Mouse (Mus musculus) liver, adult 2 months (tissue): ENCODE data around the gene Foxp4. TPM values are rescaled to one million over a fixed set of nuclear protein-coding genes. Genes with fewer than 3 reads are reported as not detected.

Experiments
- DNase-seq: peaks from one replicate; pipeline ENCODE4 v3.0.0-alpha.2; 2011; ENCODE audit warnings: low read depth, low spot score; ENCODE audit errors: extremely low read depth
- H3K27ac ChIP-seq: fragments of 200-500 bp; replicated peaks from 2 replicates; pipeline ENCODE4 v1.5.1; 2012; ENCODE audit warnings: low read depth, mild to moderate bottlenecking, control low read depth, inconsistent platforms, low read length; ENCODE audit not compliant: insufficient read depth
- H3K27me3 ChIP-seq: fragments of 200-500 bp; 2 replicates; pipeline ENCODE4 v1.6.1; 2012; ENCODE audit warnings: mild to moderate bottlenecking, moderate library complexity, low read length, inconsistent platforms; ENCODE audit not compliant: control insufficient read depth, insufficient read depth
- H3K36me3 ChIP-seq: fragments of 200-500 bp; 2 replicates; pipeline ENCODE4 v1.6.1; 2012; ENCODE audit warnings: low read length, inconsistent platforms; ENCODE audit not compliant: control insufficient read depth, insufficient read depth
- H3K4me1 ChIP-seq: fragments of 200-500 bp; 2 replicates; pipeline ENCODE4 v1.6.1; 2011; ENCODE audit warnings: low read length; ENCODE audit not compliant: control insufficient read depth, insufficient read depth
- H3K4me3 ChIP-seq: fragments of 200-500 bp; 2 replicates; pipeline ENCODE4 v1.5.1; 2011; ENCODE audit warnings: low read depth, mild to moderate bottlenecking, control low read depth, low read length, moderate library complexity; ENCODE audit not compliant: insufficient read depth
- H3K79me2 ChIP-seq: fragments of 200-500 bp; 2 replicates; pipeline ENCODE4 v1.6.1; 2012; ENCODE audit warnings: inconsistent platforms, mild to moderate bottlenecking, low read length, moderate library complexity; ENCODE audit not compliant: control insufficient read depth, insufficient read depth
- H3K9ac ChIP-seq: fragments of 200-500 bp; 2 replicates; pipeline ENCODE4 v1.6.1; 2012; ENCODE audit warnings: low read depth, mild to moderate bottlenecking, control low read depth, inconsistent platforms, low read length
- CTCF ChIP-seq: fragments of 200-500 bp; IDR thresholded peaks from 2 replicates; pipeline ENCODE4 v1.5.1; 2011; ENCODE audit warnings: low read depth, low read length, control low read depth
- POLR2A ChIP-seq: fragments of 200-500 bp; IDR thresholded peaks from 2 replicates; pipeline ENCODE4 v1.6.1; 2011; ENCODE audit warnings: low read length, control low read depth; ENCODE audit not compliant: insufficient read depth; ENCODE audit errors: extremely low read depth
- WGBS: fragments of 180-500 bp; shearing (Covaris S2); methylation state at CpG from one replicate; pipeline ENCODE4 v1.1.7; 2018; 5-methylcytosine and 5-hydroxymethylcytosine counted together
- polyA plus RNA-seq: library from polyadenylated mRNA; depleted of rRNA; stranded (reverse); fragments of >200 nt; gene quantifications from 2 replicates; pipeline ENCODE4 v1.2.3, GENCODE M21; 2012
- total RNA-seq: library from RNA; depleted of rRNA; stranded (reverse); fragments of >200 nt; gene quantifications from 2 replicates; pipeline ENCODE4 v1.2.3, GENCODE M21; 2014

Gene Foxp4
- total and polyA plus RNA-seq, 2 experiments: 2.0 to 24.6 TPM

DNA sequence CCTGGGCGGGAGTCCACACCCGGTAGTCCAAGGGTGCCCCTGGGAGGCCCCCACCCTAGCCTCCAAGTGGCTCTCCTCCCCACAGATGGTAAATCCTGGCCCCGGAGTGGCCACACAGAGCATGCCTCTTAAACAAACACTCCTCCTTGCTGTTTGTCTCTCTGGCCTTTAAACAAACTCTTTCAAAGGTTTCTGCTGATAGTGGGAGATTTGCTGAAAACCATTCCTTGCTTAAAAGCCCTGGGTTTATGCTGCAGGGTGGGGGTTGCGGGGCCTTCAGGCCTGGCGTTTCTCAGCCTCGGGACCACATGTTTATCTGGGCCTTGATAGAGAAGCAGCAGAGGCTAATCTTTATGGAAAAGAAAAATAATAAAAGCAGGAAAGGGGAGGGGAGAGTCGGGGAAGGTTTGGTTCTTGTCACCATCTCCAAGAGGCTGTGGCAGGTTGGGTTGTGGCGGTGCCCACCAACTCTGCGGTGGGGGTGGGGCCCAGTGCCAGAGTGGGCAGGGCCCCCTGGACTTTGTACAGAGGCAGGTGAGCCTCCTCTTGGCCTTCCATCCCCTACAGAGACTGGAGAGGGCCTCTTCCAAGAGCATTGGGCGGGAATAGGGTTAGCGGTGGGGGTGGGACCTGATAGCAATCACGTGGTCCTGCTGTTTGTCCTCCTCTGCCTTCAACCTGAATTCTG is 30.8 kb upstream of the Foxp4 start:
- Histone ChIP-seq H3K9ac (no peak overlapping the region), H3K4me1 (peaks cover 3% of the 10 kb centered on the region; the same call in 1 of the 2 replicates), H3K4me3 (no peak overlapping the region), H3K79me2 (no peaks in the 10 kb centered on the region), H3K27ac (no peak overlapping the region), H3K27me3 (no peaks in the 10 kb centered on the region), H3K36me3 (no peaks in the 10 kb centered on the region)
- TF ChIP-seq CTCF (no peak), POLR2A (no peak)
- WGBS: 17% methylated on average over 12 of the region's 12 CpGs
- DNase-seq: no peak

- no peak for TF ChIP-seq POLR2A
- TF ChIP-seq CTCF: no peak
- Histone ChIP-seq H3K27me3 (no peaks in the 10 kb centered on the region), H3K27ac (no peak overlapping the region), H3K36me3 (no peaks in the 10 kb centered on the region), H3K4me3 (no peak overlapping the region), H3K4me1 (peaks cover 3% of the 10 kb centered on the region; the same call in 1 of the 2 replicates), H3K79me2 (no peaks in the 10 kb centered on the region), H3K9ac (no peak overlapping the region)
- WGBS: 82% methylated on average over 5 of the region's 5 CpGs
- DNase-seq: no peak
These were observed 28.8 kb upstream of the Foxp4 start for GRCm38 (mm10) chr17:47953231-47953630.

- no peaks in the 10 kb centered on the region for H3K79me2 ChIP-seq
- DNase-seq: no peak
- no peaks in the 10 kb centered on the region for H3K36me3 ChIP-seq
- H3K27me3 ChIP-seq: no peaks in the 10 kb centered on the region
- no peak overlapping the region for H3K4me3 ChIP-seq
- H3K27ac ChIP-seq: no peak overlapping the region
- TF ChIP-seq CTCF: no peak
- no peak for TF ChIP-seq POLR2A
- no peak overlapping the region for H3K9ac ChIP-seq
- 66% methylated on average over 12 of the region's 12 CpGs for WGBS
- H3K4me1 ChIP-seq: peaks cover 3% of the 10 kb centered on the region; the same call in 1 of the 2 replicates
These were observed 28.1 kb upstream of the Foxp4 start for GRCm38 (mm10) chr17:47952368-47953081.

DNA sequence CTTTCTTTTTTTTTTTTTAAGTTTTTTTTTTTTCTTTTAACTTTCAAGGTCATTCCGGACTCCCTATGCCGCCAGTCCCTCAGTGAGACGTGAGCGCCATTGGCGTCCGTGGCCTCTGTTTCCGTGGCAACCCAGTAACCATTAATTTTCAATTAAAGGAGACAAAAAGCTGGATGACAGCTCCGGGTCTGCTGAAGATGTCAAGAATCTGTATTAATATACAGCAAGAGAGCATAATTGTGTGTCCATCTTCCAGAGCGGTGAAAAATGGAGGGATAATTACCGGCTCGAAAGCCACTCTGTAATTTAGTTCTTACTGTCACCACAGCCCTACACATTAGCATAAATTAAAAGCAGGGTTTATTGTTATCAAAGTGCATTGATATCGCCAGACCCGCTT is 27.0 kb upstream of the Foxp4 start:
- Histone ChIP-seq H3K27me3 (no peaks in the 10 kb centered on the region), H3K79me2 (no peaks in the 10 kb centered on the region), H3K36me3 (no peaks in the 10 kb centered on the region), H3K27ac (no peak overlapping the region), H3K4me1 (peaks cover 3% of the 10 kb centered on the region; the same call in 1 of the 2 replicates), H3K9ac (no peak overlapping the region), H3K4me3 (no peak overlapping the region)
- no peak for DNase-seq
- 91% methylated on average over 13 of the region's 13 CpGs for WGBS
- TF ChIP-seq CTCF: no peak

- Histone ChIP-seq H3K27ac (no peak overlapping the region), H3K9ac (no peak overlapping the region), H3K4me1 (peaks cover 3% of the 10 kb centered on the region; the same call in 1 of the 2 replicates), H3K36me3 (no peaks in the 10 kb centered on the region), H3K27me3 (no peaks in the 10 kb centered on the region), H3K4me3 (no peak overlapping the region), H3K79me2 (no peaks in the 10 kb centered on the region)
- DNase-seq: no peak
- WGBS: 92% methylated on average over 5 of the region's 5 CpGs
- no peak for TF ChIP-seq CTCF
- no peak for TF ChIP-seq POLR2A
These were observed 26.4 kb upstream of the Foxp4 start for GRCm38 (mm10) chr17:47950831-47951230.

DNA sequence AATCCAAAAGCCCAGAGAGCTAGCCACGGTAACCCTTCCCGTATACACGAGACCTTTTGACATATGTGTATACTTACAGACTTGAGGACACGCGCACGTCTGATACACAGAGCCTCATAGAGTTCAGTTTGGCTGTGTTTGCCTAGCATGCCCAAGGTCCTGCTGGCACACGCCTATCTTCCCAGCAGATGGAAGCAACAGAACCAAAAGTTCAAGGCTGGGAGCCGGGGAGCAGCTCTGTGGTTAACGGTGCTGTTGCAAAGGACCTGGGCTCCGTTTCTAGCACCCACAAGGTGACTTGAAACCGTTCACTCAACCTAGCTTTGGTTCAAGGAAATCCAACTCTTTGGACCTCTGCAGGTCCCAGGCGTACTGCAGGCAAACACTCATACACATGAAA is 25.0 kb upstream of the Foxp4 start:
- Histone ChIP-seq H3K36me3 (no peaks in the 10 kb centered on the region), H3K27me3 (no peaks in the 10 kb centered on the region), H3K9ac (no peak overlapping the region), H3K27ac (no peak overlapping the region), H3K79me2 (no peaks in the 10 kb centered on the region), H3K4me1 (no peaks in the 10 kb centered on the region), H3K4me3 (no peak overlapping the region)
- no peak for TF ChIP-seq CTCF
- no peak for TF ChIP-seq POLR2A
- DNase-seq: no peak
- WGBS: 90% methylated on average over 12 of the region's 12 CpGs
